Mouse (Mus musculus) retina, adult 2 months (tissue): ENCODE results near the gene Mgam.
"Not testable (repeated sequence)": the region's sequence is repeated elsewhere in the genome, so short reads cannot be mapped to it uniquely, and the experiment has no call there.

Experiments used
- DNase-seq: peaks from one replicate; pipeline ENCODE4 v3.0.0-alpha.2; 2012; ENCODE audit warnings: low read depth, low spot score

The Mgam gene

DNA sequence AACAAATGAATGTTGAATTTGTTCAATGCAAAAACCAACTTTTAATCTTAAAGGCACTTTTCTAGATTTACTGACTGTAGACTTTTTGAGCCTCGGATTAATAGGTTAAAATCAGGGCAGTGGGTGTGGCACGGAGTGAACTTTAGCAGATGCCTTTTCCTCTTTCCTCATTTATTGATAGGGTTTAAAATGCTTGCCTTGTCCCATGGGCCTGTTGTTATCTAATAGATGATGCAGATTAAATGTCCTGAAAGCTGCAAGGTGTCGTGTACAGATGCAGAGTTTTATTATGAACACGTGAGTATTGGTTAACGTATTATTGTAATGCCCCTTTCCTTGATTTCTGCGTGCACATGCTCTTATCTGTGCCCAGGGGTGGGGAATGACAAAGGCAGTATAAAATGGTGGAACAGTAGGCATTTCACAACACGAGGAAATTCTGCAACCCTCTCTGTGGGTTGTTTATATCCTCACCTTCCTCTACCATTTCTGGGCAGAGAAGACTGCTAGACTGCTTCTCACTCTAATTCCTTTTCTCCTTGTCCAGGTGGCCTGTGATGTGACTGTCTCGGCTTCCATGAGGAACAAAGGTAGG is at the start of gene Mgam:
Mgam (plus strand) TSS at position 426 of the 595 bp plus-strand sequence.
- no peak for DNase-seq

DNA sequence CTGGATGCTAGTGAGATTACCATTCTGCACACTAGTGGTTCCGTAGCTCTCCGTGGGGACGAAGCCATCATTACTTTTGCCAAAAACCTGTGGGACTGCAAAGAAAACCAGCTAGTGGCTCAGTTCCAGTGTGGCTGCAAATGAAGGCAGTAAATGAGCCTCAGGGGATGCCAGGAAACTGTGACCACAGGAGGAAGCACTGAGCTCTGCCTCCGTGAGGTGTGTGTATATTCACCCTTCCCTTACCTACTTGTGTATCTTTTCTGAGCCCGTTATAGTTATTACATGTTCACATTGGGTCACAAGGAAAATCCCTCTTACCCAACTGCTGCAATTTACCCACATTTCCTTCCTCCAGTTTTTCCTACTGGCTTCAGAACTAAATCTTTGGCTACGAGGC is 44.3 kb upstream of the Mgam start:
- DNase-seq: no peak

DNA sequence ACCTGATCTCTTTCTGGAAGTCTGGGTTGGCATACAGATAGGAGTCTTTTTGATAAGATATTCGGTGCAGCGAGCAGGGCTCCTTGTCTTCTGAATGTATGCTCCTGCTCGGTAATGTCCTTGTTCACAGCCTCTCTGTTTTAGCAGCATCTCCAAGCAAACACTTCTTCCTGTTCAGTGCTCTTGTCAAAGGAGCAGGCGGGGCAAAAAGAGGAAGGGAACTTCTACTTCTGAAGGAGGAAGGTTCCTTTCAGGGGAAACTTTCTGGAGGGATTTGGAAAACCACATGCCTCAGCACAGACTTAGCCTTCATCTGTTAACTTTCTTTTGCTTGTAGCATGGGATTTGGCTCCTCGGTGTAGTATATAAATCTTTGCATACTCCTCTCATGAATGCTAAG is 43.0 kb upstream of the Mgam start, which contains the start of gene Clec5a:
Clec5a (minus strand) TSS at position 177 of the 400 bp plus-strand sequence.
- no peak for DNase-seq

DNA sequence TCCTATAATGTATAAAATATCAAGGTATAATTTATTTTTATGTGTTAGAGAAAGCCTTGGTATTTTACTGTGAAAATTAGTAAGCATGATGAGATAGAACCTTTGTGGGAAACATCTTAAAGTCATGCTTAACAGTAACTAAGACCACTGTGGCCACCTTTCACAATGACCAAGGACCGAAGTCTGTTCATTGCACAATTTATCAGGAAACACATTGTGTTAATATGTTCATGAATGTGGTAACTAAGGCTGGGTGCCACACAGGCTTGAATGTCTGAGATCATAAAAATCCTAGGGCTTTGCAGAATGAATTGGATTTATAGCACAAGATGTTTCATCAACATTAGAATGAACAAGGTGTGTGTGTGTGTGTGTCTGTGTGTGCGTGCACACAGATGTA is 40.3 kb upstream of the Mgam start:
- DNase-seq: no peak

GRCm38 (mm10) chr6:40594804-40595550 is 33.7 kb upstream of the Mgam start:
- no peak for DNase-seq

- DNase-seq: not testable (repeated sequence)
Observed at GRCm38 (mm10) chr6:40598546-40598945, 30.1 kb upstream of the Mgam start.

DNA sequence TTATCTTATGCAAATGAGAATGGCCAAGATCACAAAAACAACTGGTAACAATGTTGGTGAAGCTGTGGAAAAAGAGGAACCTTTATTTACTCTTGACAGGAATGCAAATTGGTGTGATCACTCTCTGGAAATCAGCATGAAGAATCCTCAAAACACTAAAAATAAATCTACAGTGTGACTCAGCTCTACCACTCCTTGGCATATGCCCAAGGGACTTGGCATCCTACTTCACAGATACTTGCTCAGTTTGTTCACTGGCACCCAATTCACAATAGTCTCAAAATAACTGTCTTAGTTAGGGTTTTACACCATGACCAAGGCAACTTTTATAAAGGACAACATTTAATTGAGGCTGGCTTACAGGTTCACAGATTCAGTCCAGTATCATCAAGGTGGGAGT is 21.2 kb upstream of the Mgam start:
- DNase-seq: no peak

DNA sequence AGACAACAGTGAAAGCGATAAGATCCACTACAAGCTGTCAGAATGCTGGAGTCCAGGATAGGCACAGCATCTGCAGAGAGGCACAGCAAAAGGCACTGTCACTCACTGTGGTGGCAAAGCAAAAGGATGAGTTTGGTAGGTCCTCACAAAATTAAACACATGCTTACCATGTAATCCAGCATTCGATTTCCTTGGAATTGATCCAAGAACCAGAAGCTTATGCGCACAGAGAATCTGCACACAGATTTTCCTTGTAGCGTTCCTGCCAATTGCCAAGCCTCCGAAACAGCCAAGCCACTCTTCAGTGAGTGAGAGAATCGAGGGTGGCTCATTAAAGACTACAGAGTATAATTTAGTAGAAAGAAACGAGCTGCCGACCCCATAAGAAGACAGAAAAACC is 18.4 kb upstream of the Mgam start:
- no peak for DNase-seq

DNA sequence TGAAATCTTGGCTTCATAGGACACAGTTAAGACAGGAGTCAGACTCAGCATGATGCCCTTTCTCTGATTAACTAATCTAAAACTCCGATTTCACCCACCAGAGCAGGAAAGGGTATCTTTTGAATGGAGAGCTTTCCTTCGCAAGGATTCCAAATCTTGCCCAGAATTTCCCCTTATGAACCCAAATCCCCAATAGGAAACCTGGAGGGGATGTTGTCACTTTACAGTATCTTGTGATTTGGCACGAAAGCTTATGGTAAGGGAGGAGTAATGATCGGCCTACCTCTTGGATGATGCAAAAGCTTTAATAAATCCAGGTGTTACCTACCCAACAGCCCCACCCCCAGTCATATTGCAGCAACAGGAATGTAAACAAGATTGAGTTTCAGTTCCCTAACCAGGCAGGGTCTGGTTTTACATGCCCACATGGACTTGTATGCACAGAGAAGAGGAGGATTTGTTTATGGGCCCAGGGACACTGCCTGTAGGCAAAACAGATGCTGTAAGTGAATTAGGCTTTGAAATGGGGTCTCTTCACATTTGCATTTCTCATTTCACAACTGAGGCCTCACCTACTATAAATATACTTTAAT is 15.3 kb upstream of the Mgam start, which contains the start of gene Tas2r138:
Tas2r138 (minus strand) TSS at position 51 of the 593 bp plus-strand sequence.
- DNase-seq: no peak

- DNase-seq: peak; percentile 28
Observed at GRCm38 (mm10) chr6:40617965-40618364, 10.7 kb upstream of the Mgam start.

- no peak for DNase-seq
Observed at GRCm38 (mm10) chr6:40626111-40626510, 2.5 kb upstream of the Mgam start.

GRCm38 (mm10) chr6:40634640-40635071 is 6.0 kb downstream of the Mgam start:
- no peak for DNase-seq

DNA sequence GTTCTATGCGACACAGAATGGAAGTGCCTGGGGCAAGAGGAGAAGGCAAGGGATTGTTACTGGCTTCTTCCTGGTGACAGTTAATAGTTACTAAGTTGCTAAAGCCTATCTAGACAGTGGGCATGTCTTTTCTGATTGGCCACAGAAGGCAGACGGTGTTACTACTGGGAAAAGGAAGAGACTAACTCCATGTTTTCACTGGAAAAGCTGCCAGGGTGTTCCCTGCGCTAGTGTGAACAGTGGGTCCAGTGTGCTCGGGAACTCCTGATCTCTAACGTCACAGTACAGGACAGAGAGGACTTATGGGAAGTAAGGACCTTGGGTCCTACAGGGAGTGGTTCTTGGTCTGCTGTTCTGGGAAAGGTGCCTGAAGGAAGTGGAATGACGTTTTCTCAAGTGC is 6.9 kb downstream of the Mgam start:
- no peak for DNase-seq

GRCm38 (mm10) chr6:40637755-40638154 is 9.1 kb downstream of the Mgam start:
- no peak for DNase-seq

- DNase-seq: no peak
Observed at GRCm38 (mm10) chr6:40640710-40641538, 12.3 kb downstream of the Mgam start.

- DNase-seq: no peak
Observed at GRCm38 (mm10) chr6:40645701-40646100, 17.1 kb downstream of the Mgam start.

- DNase-seq: no peak
Observed at GRCm38 (mm10) chr6:40650953-40651352, 22.3 kb downstream of the Mgam start.

DNA sequence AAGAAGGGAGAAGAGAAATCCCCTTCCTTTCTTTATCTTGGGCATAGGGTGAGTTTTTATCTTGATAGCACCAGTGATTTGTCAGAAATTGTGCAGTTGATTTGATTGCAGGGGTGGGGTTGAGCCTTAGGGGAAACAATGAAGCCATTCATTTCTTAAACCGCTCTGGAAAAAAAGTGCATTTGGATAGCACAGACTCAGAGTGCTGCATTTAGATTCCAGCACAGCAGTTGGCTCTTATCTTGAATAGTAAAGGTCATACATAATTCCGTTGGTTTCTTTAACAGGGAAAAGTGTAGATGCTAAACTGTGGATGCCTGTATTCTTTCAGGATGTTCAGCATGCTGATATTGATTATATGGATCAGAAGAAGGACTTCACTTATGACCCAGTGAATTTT is 32.3 kb downstream of the Mgam start:
- DNase-seq: no peak

- DNase-seq: peak; percentile 39
Observed at GRCm38 (mm10) chr6:40689180-40689579, 60.5 kb downstream of the Mgam start.

DNA sequence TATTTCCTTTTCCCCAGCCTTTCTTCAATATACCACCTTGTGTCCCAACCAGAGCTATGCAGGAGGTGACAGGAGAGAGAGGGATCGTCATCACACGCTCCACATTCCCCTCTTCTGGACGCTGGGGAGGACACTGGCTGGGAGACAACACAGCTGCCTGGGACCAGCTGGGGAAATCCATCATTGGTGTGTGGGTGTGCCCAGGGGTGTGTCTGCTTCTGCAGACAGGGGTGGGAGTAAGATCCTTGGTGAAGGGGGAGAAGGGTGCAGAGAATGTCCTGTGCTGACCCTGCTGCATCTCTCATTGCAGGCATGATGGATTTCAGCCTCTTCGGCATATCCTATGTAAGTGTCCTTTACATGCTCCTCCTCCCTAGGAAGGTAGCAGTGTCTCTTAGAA is 63.4 kb downstream of the Mgam start:
- DNase-seq: not testable (repeated sequence)

GRCm38 (mm10) chr6:40713494-40713893 is 84.9 kb downstream of the Mgam start:
- not testable (repeated sequence) for DNase-seq

GRCm38 (mm10) chr6:40715705-40716104 is 87.1 kb downstream of the Mgam start:
- DNase-seq: no peak
